In genomic region chrX:152346587-152346986, GRCm38 (mm10) we compare ENCODE assay signal across 26 mouse cellular contexts. TPM values are rescaled to one million over a fixed set of nuclear protein-coding genes. Genes with fewer than 3 reads are reported as not detected.
A peak's percentile ranks its signal among the peaks of the same experiment; 100 is the strongest.
DNase-seq lines count a peak whose midpoint lies in the region; ATAC-seq and TF ChIP-seq lines count a peak whose summit lies in the region.
"Had no signal": no experiment of that assay in that cellular context is flagged by ENCODE, and none has a peak within 500 bp of the region (broad histone marks: within the 10 kb centered on the region; RNA-seq: fewer than 3 reads in every experiment).

No protein-coding gene starts in this region.

- H3K4me1 ChIP-seq in midbrain, postnatal 0 days (ENCODE audit: insufficient read depth, low read length): no peaks in the 10 kb centered on the region
- no peaks in the 10 kb centered on the region for H3K4me1 ChIP-seq in midbrain, embryonic 13.5 days (replicated peaks)
- H3K4me1 ChIP-seq: embryonic facial prominence, embryonic 15.5 days; heart, embryonic 15.5 days; hindbrain, embryonic 15.5 days; limb, embryonic 13.5 days; neural tube, embryonic 12.5 days had no signal

- 91% methylated on average over 15 of the region's 15 CpGs for WGBS in midbrain, postnatal 0 days
- 94% methylated on average over 15 of the region's 15 CpGs for WGBS in midbrain, embryonic 13.5 days

- no peak overlapping the region for H3K9ac ChIP-seq in midbrain, postnatal 0 days (replicated peaks; ENCODE audit: low read length, poor library complexity, severe bottlenecking)
- no peak overlapping the region for H3K9ac ChIP-seq in midbrain, embryonic 13.5 days (replicated peaks)
- H3K9ac ChIP-seq: embryonic facial prominence, embryonic 15.5 days; forebrain, embryonic 15.5 days; heart, embryonic 15.5 days; hindbrain, embryonic 15.5 days; limb, embryonic 13.5 days; liver, embryonic 12.5 days; neural tube, embryonic 12.5 days had no signal

- no peaks in the 10 kb centered on the region for H3K36me3 ChIP-seq in midbrain, postnatal 0 days (ENCODE audit: insufficient read depth, low read length)
- peaks cover 13% of the 10 kb centered on the region for H3K36me3 ChIP-seq in midbrain, embryonic 13.5 days
- H3K36me3 ChIP-seq: embryonic facial prominence, embryonic 15.5 days; forebrain, embryonic 15.5 days; heart, embryonic 15.5 days; hindbrain, embryonic 15.5 days; liver, embryonic 12.5 days had no signal

- peaks cover 11% of the 10 kb centered on the region; the same call in 1 of the 2 replicates for H3K27me3 ChIP-seq in midbrain, postnatal 0 days (ENCODE audit: insufficient read depth, low read length)
- peaks cover 78% of the 10 kb centered on the region for H3K27me3 ChIP-seq in midbrain, embryonic 13.5 days

- H3K9me3 ChIP-seq in midbrain, postnatal 0 days (ENCODE audit: low read length): no peaks in the 10 kb centered on the region
- H3K9me3 ChIP-seq in midbrain, embryonic 13.5 days: no peaks in the 10 kb centered on the region
- H3K9me3 ChIP-seq: embryonic facial prominence, embryonic 15.5 days; forebrain, embryonic 15.5 days; heart, embryonic 15.5 days; hindbrain, embryonic 15.5 days; limb, embryonic 13.5 days; liver, embryonic 12.5 days; megakaryocyte, embryonic 14.5 days; neural tube, embryonic 12.5 days had no signal

- H3K27ac ChIP-seq in midbrain, postnatal 0 days (ENCODE audit: low read depth, low read length): no peak overlapping the region
- H3K27ac ChIP-seq in midbrain, embryonic 13.5 days: no peak overlapping the region
- H3K27ac ChIP-seq: embryonic facial prominence, embryonic 15.5 days; forebrain, embryonic 15.5 days; heart, embryonic 15.5 days; hindbrain, embryonic 15.5 days; limb, embryonic 13.5 days; liver, embryonic 12.5 days; neural tube, embryonic 12.5 days had no signal

- DNase-seq in cerebellum, adult 11 months: peak; percentile 58
- DNase-seq in midbrain, postnatal 0 days (ENCODE audit: low spot score): peak; percentile 26
- peak; percentile 85 to 89 for DNase-seq in cerebellum, postnatal 10 days
- no peak for DNase-seq in lung, postnatal 10 days
- DNase-seq in lung, adult 18-20 months: no peak
- DNase-seq: adrenal gland, postnatal 36 days; heart, postnatal 36 days; kidney, postnatal 25 days; layer of hippocampus, postnatal 36 days; lung, adult 2 months; lung, postnatal 36 days; midbrain, embryonic 14.5 days; retina, postnatal 1 day; thymus, postnatal 36 days had no signal

- no peak overlapping the region for H3K4me2 ChIP-seq in midbrain, postnatal 0 days (ENCODE audit: low read depth, low read length, poor library complexity, severe bottlenecking)
- no peak overlapping the region for H3K4me2 ChIP-seq in midbrain, embryonic 13.5 days (replicated peaks)
- H3K4me2 ChIP-seq: embryonic facial prominence, embryonic 15.5 days; forebrain, embryonic 15.5 days; heart, embryonic 15.5 days; hindbrain, embryonic 15.5 days; limb, embryonic 13.5 days; liver, embryonic 12.5 days; neural tube, embryonic 12.5 days had no signal

- ATAC-seq in cerebellum, adult (ENCODE audit: insufficient number of reproducible peaks, low FRiP score, low TSS enrichment): no peak
- ATAC-seq in midbrain, postnatal 0 days (ENCODE audit: low FRiP score): no peak
- no peak for ATAC-seq in midbrain, embryonic 13.5 days
- ATAC-seq: forebrain, embryonic 15.5 days; intestine, embryonic 16.5 days; liver, embryonic 12.5 days had no signal

- H3K4me3 ChIP-seq in midbrain, postnatal 0 days (ENCODE audit: low read depth, low read length): no peak overlapping the region
- no peak overlapping the region for H3K4me3 ChIP-seq in midbrain, embryonic 13.5 days (replicated peaks)
- H3K4me3 ChIP-seq: embryonic facial prominence, embryonic 15.5 days; forebrain, embryonic 15.5 days; heart, embryonic 15.5 days; hindbrain, embryonic 15.5 days; limb, embryonic 13.5 days; liver, embryonic 12.5 days; megakaryocyte, embryonic 14.5 days; neural tube, embryonic 12.5 days had no signal

- TF ChIP-seq CTCF in midbrain, postnatal 0 days (IDR thresholded peaks at IDR 0.05): no peak

RNA-seq across cellular contexts. Expression of gene Tspyl2, which starts 4.4 kb away (rescaled TPM):
- 29.1 and 42.2 TPM in 2 replicates for total RNA-seq in midbrain, postnatal 0 days (2014; rRNA removed)
- polyA plus RNA-seq in midbrain, postnatal 0 days (2015; fragmentation: Nextera tagmentation; extraction: Ambion mirVana): 50.2 and 56.8 TPM in 2 replicates
- 50.8 and 56.4 TPM in 2 replicates for polyA plus RNA-seq in midbrain, embryonic 13.5 days (2015; fragmentation: Nextera tagmentation; extraction: Ambion mirVana)

RNA-seq across cellular contexts. Expression of gene Kantr, which starts 19.3 kb away (rescaled TPM):
- 17.2 and 25.3 TPM in 2 replicates for total RNA-seq in midbrain, postnatal 0 days (2014; rRNA removed)
- 34.1 and 35.3 TPM in 2 replicates for polyA plus RNA-seq in midbrain, postnatal 0 days (2015; fragmentation: Nextera tagmentation; extraction: Ambion mirVana)
- polyA plus RNA-seq in midbrain, embryonic 13.5 days (2015; fragmentation: Nextera tagmentation; extraction: Ambion mirVana): 29.7 and 31.7 TPM in 2 replicates

RNA-seq across cellular contexts. Expression of gene Gpr173, which starts 21.9 kb away (rescaled TPM):
- total RNA-seq in midbrain, postnatal 0 days (2014; rRNA removed): 32.1 and 33.3 TPM in 2 replicates
- 6.8 and 7.2 TPM in 2 replicates for polyA plus RNA-seq in midbrain, postnatal 0 days (2015; fragmentation: Nextera tagmentation; extraction: Ambion mirVana)
- 10.8 and 12.2 TPM in 2 replicates for polyA plus RNA-seq in midbrain, embryonic 13.5 days (2015; fragmentation: Nextera tagmentation; extraction: Ambion mirVana)
- total RNA-seq: common myeloid progenitor, adult 5-6 weeks had no signal

Comparison
In these comparisons a context has a peak if more than half of its experiments do, and no peak if none do; other contexts are left out.
1. DNase-seq: peak in cerebellum, adult 11 months (single experiment), midbrain, postnatal 0 days (single experiment) and cerebellum, postnatal 10 days (2 of 2); none in lung, postnatal 10 days (single experiment) and lung, adult 18-20 months (0 of 2).